Mouse (Mus musculus): ENCODE results near the gene Rbfox1.

Rbfox1 gene

GRCm38 (mm10) chr16:7164153-7164737, 1279.1 kb downstream of the Rbfox1 start:
- no peak for DNase-seq

- no peak for DNase-seq
These were observed 1290.8 kb downstream of the Rbfox1 start for GRCm38 (mm10) chr16:7175960-7176359.

- no peak for DNase-seq
These were observed 1302.6 kb downstream of the Rbfox1 start for GRCm38 (mm10) chr16:7187788-7188187.

GRCm38 (mm10) chr16:7193535-7193934, 1308.4 kb downstream of the Rbfox1 start:
- no peak for DNase-seq

- no peak for DNase-seq
These were observed 1312.8 kb downstream of the Rbfox1 start for GRCm38 (mm10) chr16:7197953-7198352.

GRCm38 (mm10) chr16:7200239-7200638, 1315.1 kb downstream of the Rbfox1 start:
- DNase-seq, result no peak

- DNase-seq, result no peak
These were observed 1316.7 kb downstream of the Rbfox1 start for GRCm38 (mm10) chr16:7201816-7202215.

- DNase-seq, result no peak
These were observed 1321.2 kb downstream of the Rbfox1 start for GRCm38 (mm10) chr16:7206116-7206900.

GRCm38 (mm10) chr16:7207599-7207998, 1322.4 kb downstream of the Rbfox1 start:
- DNase-seq, result no peak

- DNase-seq, result no peak
These were observed 1327.6 kb downstream of the Rbfox1 start for GRCm38 (mm10) chr16:7212756-7213155.

GRCm38 (mm10) chr16:7223265-7223664, 1338.1 kb downstream of the Rbfox1 start:
- DNase-seq, result no peak

GRCm38 (mm10) chr16:7226000-7226399, 1340.8 kb downstream of the Rbfox1 start:
- no peak for DNase-seq

GRCm38 (mm10) chr16:7228246-7228645, 1343.1 kb downstream of the Rbfox1 start:
- no peak for DNase-seq

GRCm38 (mm10) chr16:7229232-7229631, 1344.1 kb downstream of the Rbfox1 start:
- DNase-seq, result no peak

- DNase-seq, result no peak
These were observed 1356.5 kb downstream of the Rbfox1 start for GRCm38 (mm10) chr16:7241627-7242026.

GRCm38 (mm10) chr16:7242501-7242900, 1357.3 kb downstream of the Rbfox1 start:
- DNase-seq, result no peak

- DNase-seq, result no peak
These were observed 1359.2 kb downstream of the Rbfox1 start for GRCm38 (mm10) chr16:7244382-7244781.

- DNase-seq, result no peak
These were observed 1366.5 kb downstream of the Rbfox1 start for GRCm38 (mm10) chr16:7251696-7252095.

GRCm38 (mm10) chr16:7257366-7257765, 1372.2 kb downstream of the Rbfox1 start:
- no peak for DNase-seq

GRCm38 (mm10) chr16:7263261-7263660, 1378.1 kb downstream of the Rbfox1 start:
- no peak for DNase-seq

GRCm38 (mm10) chr16:7265715-7266114, 1380.6 kb downstream of the Rbfox1 start:
- DNase-seq, result no peak

- DNase-seq, result no peak
These were observed 1390.3 kb downstream of the Rbfox1 start for GRCm38 (mm10) chr16:7275501-7275900.

GRCm38 (mm10) chr16:7275901-7276300, 1390.7 kb downstream of the Rbfox1 start:
- no peak for DNase-seq

- no peak for DNase-seq
These were observed 1394.4 kb downstream of the Rbfox1 start for GRCm38 (mm10) chr16:7279544-7279943.

- DNase-seq, result no peak
These were observed 1397.1 kb downstream of the Rbfox1 start for GRCm38 (mm10) chr16:7282257-7282656.

Data from thymus, postnatal 4 days (tissue).